Mouse (Mus musculus) monocyte, adult 5-6 weeks (primary cell): ENCODE data around the gene Etv4. TPM values are rescaled to one million over a fixed set of nuclear protein-coding genes. Genes with fewer than 3 reads are reported as not detected.
A peak's percentile ranks its signal among the peaks of the same experiment; 100 is the strongest.

Source experiments
- ATAC-seq: fragments of 153-309, 156-312 bp; replicated peaks from 2 replicates; pipeline ENCODE4 v1.8.0; 2017; ENCODE audit warnings: mild to moderate bottlenecking; ENCODE audit not compliant: low TSS enrichment, insufficient number of reproducible peaks, severe bottlenecking, poor library complexity, low FRiP score
- total RNA-seq: library from RNA; stranded (forward); fragments of 200-1000, 200-491, 200-594 nt; gene quantifications from 3 replicates; pipeline ENCODE4 v1.2.3, GENCODE M21; 2017

Etv4 gene
- not detected in 3 replicates for total RNA-seq

- ATAC-seq = peak; percentile 75
Measured at GRCm38 (mm10) chr11:101785143-101785851, at the start of gene Etv4. Etv4 (minus strand) TSS chr11:101785371.

GRCm38 (mm10) chr11:101832001-101832400 is 46.8 kb upstream of the Etv4 start:
- no peak for ATAC-seq

GRCm38 (mm10) chr11:101830616-101831015 is 45.4 kb upstream of the Etv4 start:
- no peak for ATAC-seq

GRCm38 (mm10) chr11:101830112-101830511 is 44.9 kb upstream of the Etv4 start:
- no peak for ATAC-seq

- no peak for ATAC-seq
Measured at GRCm38 (mm10) chr11:101828718-101829117, 43.5 kb upstream of the Etv4 start.

GRCm38 (mm10) chr11:101823210-101823609 is 38.0 kb upstream of the Etv4 start:
- no peak for ATAC-seq

- no peak for ATAC-seq
Measured at GRCm38 (mm10) chr11:101820899-101821298, 35.7 kb upstream of the Etv4 start.

GRCm38 (mm10) chr11:101819853-101820252 is 34.7 kb upstream of the Etv4 start:
- no peak for ATAC-seq

- no peak for ATAC-seq
Measured at GRCm38 (mm10) chr11:101815103-101816085, 30.2 kb upstream of the Etv4 start.

- ATAC-seq = no peak
Measured at GRCm38 (mm10) chr11:101814375-101815102, 29.4 kb upstream of the Etv4 start.

- ATAC-seq = peak; percentile 79
Measured at GRCm38 (mm10) chr11:101813259-101813658, 28.1 kb upstream of the Etv4 start.

GRCm38 (mm10) chr11:101809060-101809828 is 24.1 kb upstream of the Etv4 start:
- no peak for ATAC-seq

GRCm38 (mm10) chr11:101807266-101807665 is 22.1 kb upstream of the Etv4 start:
- ATAC-seq = no peak

- ATAC-seq = no peak
Measured at GRCm38 (mm10) chr11:101806741-101807140, 21.6 kb upstream of the Etv4 start.

GRCm38 (mm10) chr11:101805113-101805704 is 20.0 kb upstream of the Etv4 start:
- ATAC-seq = no peak

GRCm38 (mm10) chr11:101801386-101801785 is 16.2 kb upstream of the Etv4 start:
- no peak for ATAC-seq

- no peak for ATAC-seq
Measured at GRCm38 (mm10) chr11:101798083-101798482, 12.9 kb upstream of the Etv4 start.

- no peak for ATAC-seq
Measured at GRCm38 (mm10) chr11:101797355-101797754, 12.2 kb upstream of the Etv4 start.
